Comparison of ENCODE assay signal across 20 mouse cellular contexts in the genomic region with DNA sequence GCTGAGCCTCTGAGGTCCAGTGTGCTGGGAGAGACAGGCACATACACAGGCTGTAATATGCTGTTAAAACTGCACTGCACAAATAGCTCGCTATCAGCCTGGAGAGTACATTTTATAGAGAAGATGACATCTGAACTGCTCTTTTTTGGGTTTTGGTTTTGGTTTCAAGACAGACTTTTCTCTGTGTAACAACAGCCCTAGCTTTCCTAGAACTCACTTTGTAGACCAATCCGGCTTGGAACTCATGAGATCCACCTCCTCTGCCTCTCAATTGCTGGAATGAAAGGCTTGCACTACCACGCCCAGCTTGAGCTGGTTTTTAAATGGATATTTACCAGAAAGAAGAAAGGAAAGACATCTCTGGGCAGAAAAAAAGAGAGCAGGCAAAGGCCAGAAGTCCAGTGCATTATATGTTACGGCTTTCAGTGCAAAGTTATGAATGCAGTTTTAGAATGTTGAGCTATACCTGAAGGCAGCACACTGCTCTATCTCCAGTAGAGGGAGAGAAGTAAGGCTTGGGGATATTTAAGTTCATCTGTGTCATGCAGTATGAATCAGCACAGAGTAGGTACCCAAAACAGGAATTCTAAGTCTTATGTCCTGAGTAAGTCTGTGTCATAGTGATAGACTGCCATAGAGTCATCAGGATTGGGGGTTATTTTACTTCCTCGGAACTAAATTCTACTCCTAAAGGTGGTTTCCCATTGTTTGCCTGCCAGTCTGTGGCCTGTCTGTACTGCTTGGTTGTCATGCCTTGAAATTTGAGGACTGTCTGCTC. TPM values are rescaled to one million over a fixed set of nuclear protein-coding genes. Genes with fewer than 3 reads are reported as not detected.
DNase-seq lines count a peak whose midpoint lies in the region; ATAC-seq and TF ChIP-seq lines count a peak whose summit lies in the region.
"Had no signal": no experiment of that assay in that cellular context is flagged by ENCODE, and none has a peak within 500 bp of the region (broad histone marks: within the 10 kb centered on the region; RNA-seq: fewer than 3 reads in every experiment).

No protein-coding gene starts in this region.

- no peak for TF ChIP-seq CTCF in spleen, adult 2 months (IDR thresholded peaks at IDR 0.05; ENCODE audit: extremely low read depth, insufficient read depth, insufficient read length, insufficient replicate concordance)
- no peak for TF ChIP-seq CTCF in G1E (IDR thresholded peaks at IDR 0.05; ENCODE audit: low read depth, low read length)
- TF ChIP-seq CTCF in stomach, postnatal 0 days (IDR thresholded peaks at IDR 0.05; ENCODE audit: low read depth), result 0 out of 2 replicates have a peak, but pooled peaks have one; percentile 10

- ATAC-seq in G1E (ENCODE audit: extremely low read depth, insufficient number of reproducible peaks, low FRiP score, poor library complexity, severe bottlenecking), result peak; percentile 40
- ATAC-seq in stomach, postnatal 0 days (ENCODE audit: low FRiP score, low TSS enrichment), result no peak
- ATAC-seq: forebrain, embryonic 14.5 days had no signal

- no peak for TF ChIP-seq POLR2A in spleen, adult 2 months (IDR thresholded peaks at IDR 0.05; ENCODE audit: low read depth, low read length)

- no peak overlapping the region for H3K9ac ChIP-seq in stomach, postnatal 0 days (ENCODE audit: low read length)
- H3K9ac ChIP-seq: hindbrain, embryonic 14.5 days; limb, embryonic 13.5 days; neural tube, embryonic 13.5 days had no signal

- H3K4me1 ChIP-seq in spleen, adult 2 months (ENCODE audit: control insufficient read depth, insufficient read depth, insufficient read length), result peaks cover 15% of the 10 kb centered on the region
- H3K4me1 ChIP-seq in G1E (ENCODE audit: insufficient read depth, low read depth, low read length), result peaks cover 25% of the 10 kb centered on the region
- H3K4me1 ChIP-seq in stomach, postnatal 0 days (replicated peaks; ENCODE audit: control insufficient read depth, insufficient read depth), result no peaks in the 10 kb centered on the region
- H3K4me1 ChIP-seq: neural tube, embryonic 13.5 days had no signal

- H3K36me3 ChIP-seq in spleen, adult 2 months (ENCODE audit: control insufficient read depth, insufficient read depth, low read length), result no peaks in the 10 kb centered on the region
- H3K36me3 ChIP-seq in G1E (replicated peaks), result peaks cover 9% of the 10 kb centered on the region
- no peaks in the 10 kb centered on the region for H3K36me3 ChIP-seq in stomach, postnatal 0 days (ENCODE audit: control insufficient read depth, insufficient read depth, low read length)
- H3K36me3 ChIP-seq: limb, embryonic 13.5 days; neural tube, embryonic 13.5 days had no signal

- no peaks in the 10 kb centered on the region for H3K27me3 ChIP-seq in spleen, adult 2 months (ENCODE audit: control insufficient read depth, insufficient read depth, low read length)
- H3K27me3 ChIP-seq in G1E (ENCODE audit: insufficient read depth, low read length), result no peaks in the 10 kb centered on the region
- H3K27me3 ChIP-seq in stomach, postnatal 0 days (ENCODE audit: control insufficient read depth, insufficient read depth, low read length), result no peaks in the 10 kb centered on the region
- H3K27me3 ChIP-seq: limb, embryonic 13.5 days; neural tube, embryonic 13.5 days had no signal

- no peak overlapping the region for H3K4me3 ChIP-seq in spleen, adult 2 months (ENCODE audit: extremely low read depth, insufficient read depth, insufficient read length)
- no peak overlapping the region for H3K4me3 ChIP-seq in G1E (ENCODE audit: low read depth, low read length)
- no peak overlapping the region for H3K4me3 ChIP-seq in stomach, postnatal 0 days (ENCODE audit: low read depth, low read length)
- H3K4me3 ChIP-seq: limb, embryonic 13.5 days; neural tube, embryonic 13.5 days had no signal

- intact Hi-C loops in heart, postnatal 14 days (cut with DNase I), result no loop called here

- WGBS in spleen, adult 2 months, result 81% methylated on average over 5 of the region's 5 CpGs
- 55% methylated on average over 5 of the region's 5 CpGs for WGBS in stomach, postnatal 0 days

- no peak for DNase-seq in spleen, adult 2 months (ENCODE audit: low read depth in 1 of 2, low spot score in 2 of 2)
- DNase-seq in spleen, adult 18-20 months, result no peak
- no peak for DNase-seq in G1E (ENCODE audit: low spot score)
- peak; percentile 49 for DNase-seq in fibroblast of lung, adult 2 months (ENCODE audit: low read depth)
- DNase-seq in stomach, postnatal 0 days (ENCODE audit: low spot score), result no peak
- no peak for DNase-seq in layer of hippocampus, adult 11-12 months (ENCODE audit: low spot score)
- no peak for DNase-seq in heart, postnatal 14 days
- no peak for DNase-seq in cerebellum, adult 11-12 months
- DNase-seq: cerebellum, adult 11 months; heart, adult 18-20 months; kidney, adult 18-20 months; kidney, postnatal 25 days; lung, postnatal 4 days; thymus, postnatal 4 days had no signal

- no peak overlapping the region for H3K4me2 ChIP-seq in stomach, postnatal 0 days (replicated peaks; ENCODE audit: low read depth)
- H3K4me2 ChIP-seq: hindbrain, embryonic 14.5 days; limb, embryonic 13.5 days; neural tube, embryonic 13.5 days had no signal

- TF ChIP-seq EP300 in stomach, postnatal 0 days (optimal IDR thresholded peaks at IDR 0.05), result no peak

- no peaks in the 10 kb centered on the region for H3K9me3 ChIP-seq in G1E (replicated peaks)
- H3K9me3 ChIP-seq in stomach, postnatal 0 days (ENCODE audit: control insufficient read depth, low read length), result no peaks in the 10 kb centered on the region
- H3K9me3 ChIP-seq: limb, embryonic 13.5 days; neural tube, embryonic 13.5 days had no signal

- peak overlapping the region; percentile 29 for H3K27ac ChIP-seq in spleen, adult 2 months (ENCODE audit: insufficient read depth, low read length)
- no peak overlapping the region for H3K27ac ChIP-seq in stomach, postnatal 0 days (replicated peaks)
- H3K27ac ChIP-seq: hindbrain, embryonic 14.5 days; limb, embryonic 13.5 days; neural tube, embryonic 13.5 days had no signal

RNA-seq across cellular contexts. Expression of gene Rnf19b, which starts 9.8 kb away (rescaled TPM):
- 109 and 136 TPM in 2 replicates for polyA plus RNA-seq in spleen, adult 2 months (2012; rRNA removed)
- total RNA-seq in G1E (2014; fragmentation: Nextera tagmentation) (10.8 and 14.2 TPM in 2 replicates), G1E (2017) (76.9 and 87.2 TPM in 2 replicates)
- polyA plus RNA-seq in G1E (2012), result 42.8 and 48.1 TPM in 2 replicates
- 7.0 and 7.6 TPM in 2 replicates for polyA plus RNA-seq in stomach, postnatal 0 days (2015; fragmentation: Nextera tagmentation; extraction: Ambion mirVana)
- 10 to 100 TPM; 19.5 to 19.6 TPM for total RNA-seq in heart, postnatal 14 days (2021)

RNA-seq across cellular contexts. Expression of gene Tmem54, which starts 37.5 kb away (rescaled TPM):
- polyA plus RNA-seq in spleen, adult 2 months (2012; rRNA removed), result 0.60 TPM in 1 of 2 replicates, not detected in the other
- total RNA-seq in G1E (2014; fragmentation: Nextera tagmentation) (not detected in 2 replicates), G1E (2017) (not detected in 2 replicates)
- not detected in 2 replicates for polyA plus RNA-seq in G1E (2012)
- polyA plus RNA-seq in stomach, postnatal 0 days (2015; fragmentation: Nextera tagmentation; extraction: Ambion mirVana), result 106 and 115 TPM in 2 replicates
- not detected for total RNA-seq in heart, postnatal 14 days (2021)
- total RNA-seq: heart, adult 18-20 months; layer of hippocampus, postnatal 14 days had no signal
- polyA plus RNA-seq: forebrain, embryonic 14.5 days; hindbrain, embryonic 14.5 days; midbrain, postnatal 0 days; neural tube, embryonic 13.5 days had no signal

RNA-seq across cellular contexts. Expression of gene Hpca, which starts 54.0 kb away (rescaled TPM):
- 0.05 TPM in 1 of 2 replicates, not detected in the other for polyA plus RNA-seq in spleen, adult 2 months (2012; rRNA removed)
- 1.1 TPM in 1 of 2 replicates, not detected in the other for total RNA-seq in G1E (2014; fragmentation: Nextera tagmentation)
- total RNA-seq in G1E (2017), result not detected in 2 replicates
- polyA plus RNA-seq in G1E (2012), result not detected in 2 replicates
- 0.91 and 0.99 TPM in 2 replicates for polyA plus RNA-seq in stomach, postnatal 0 days (2015; fragmentation: Nextera tagmentation; extraction: Ambion mirVana)
- total RNA-seq in heart, postnatal 14 days (2021), result under 1 TPM in 1 of 2 experiments, not detected in 1; 0.41 TPM

Comparison
In these comparisons a context has a peak if more than half of its experiments do, and no peak if none do; other contexts are left out.
1. RNA of gene Tmem54, which starts 37.5 kb away (polyA plus RNA-seq): 106 to 115 TPM in stomach, postnatal 0 days; 0.60 TPM in spleen, adult 2 months and not detected in G1E; every median in the first group is over 10 times any median in the second.